Mouse (Mus musculus) ovary, adult 18-20 months (tissue): ENCODE results near the gene Slc29a1.

Experiments
- DNase-seq: peaks from one replicate; pipeline ENCODE4 v3.0.0; 2022; ENCODE audit warnings: low spot score, mixed read lengths

Gene Slc29a1

DNA sequence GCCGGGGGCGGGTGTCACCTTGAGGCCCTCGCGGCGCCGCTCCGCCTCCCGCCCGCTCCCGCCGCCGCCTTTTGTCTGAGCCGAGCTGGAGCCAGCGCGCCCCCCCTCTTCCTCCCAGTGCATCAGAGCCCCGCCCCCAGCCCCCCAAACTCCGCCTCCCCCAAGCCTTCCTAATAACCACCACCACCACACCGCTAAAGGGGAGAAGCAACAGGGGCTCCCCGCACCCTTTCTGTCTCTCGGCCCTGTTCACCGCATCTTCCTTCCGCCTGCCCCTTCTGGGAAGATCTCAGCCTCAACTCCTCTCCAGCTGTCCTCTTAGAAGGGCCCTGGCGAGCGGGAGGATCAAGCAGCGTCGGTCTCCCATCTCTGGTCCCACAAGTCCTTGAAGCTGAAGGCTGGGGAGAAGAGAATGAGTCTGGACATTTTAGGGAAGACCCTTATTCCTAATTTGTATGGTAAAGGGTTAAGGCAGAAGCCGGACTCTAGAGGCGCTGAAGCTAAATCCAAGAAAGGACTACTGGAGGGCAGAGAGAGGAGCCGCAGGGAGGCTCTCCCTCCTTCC lies 49.7 kb downstream of the Slc29a1 start, which contains the start of gene Tmem151b:
Tmem151b (minus strand) TSS at position 61 of the 565 bp plus-strand sequence.
- no peak for DNase-seq

DNA sequence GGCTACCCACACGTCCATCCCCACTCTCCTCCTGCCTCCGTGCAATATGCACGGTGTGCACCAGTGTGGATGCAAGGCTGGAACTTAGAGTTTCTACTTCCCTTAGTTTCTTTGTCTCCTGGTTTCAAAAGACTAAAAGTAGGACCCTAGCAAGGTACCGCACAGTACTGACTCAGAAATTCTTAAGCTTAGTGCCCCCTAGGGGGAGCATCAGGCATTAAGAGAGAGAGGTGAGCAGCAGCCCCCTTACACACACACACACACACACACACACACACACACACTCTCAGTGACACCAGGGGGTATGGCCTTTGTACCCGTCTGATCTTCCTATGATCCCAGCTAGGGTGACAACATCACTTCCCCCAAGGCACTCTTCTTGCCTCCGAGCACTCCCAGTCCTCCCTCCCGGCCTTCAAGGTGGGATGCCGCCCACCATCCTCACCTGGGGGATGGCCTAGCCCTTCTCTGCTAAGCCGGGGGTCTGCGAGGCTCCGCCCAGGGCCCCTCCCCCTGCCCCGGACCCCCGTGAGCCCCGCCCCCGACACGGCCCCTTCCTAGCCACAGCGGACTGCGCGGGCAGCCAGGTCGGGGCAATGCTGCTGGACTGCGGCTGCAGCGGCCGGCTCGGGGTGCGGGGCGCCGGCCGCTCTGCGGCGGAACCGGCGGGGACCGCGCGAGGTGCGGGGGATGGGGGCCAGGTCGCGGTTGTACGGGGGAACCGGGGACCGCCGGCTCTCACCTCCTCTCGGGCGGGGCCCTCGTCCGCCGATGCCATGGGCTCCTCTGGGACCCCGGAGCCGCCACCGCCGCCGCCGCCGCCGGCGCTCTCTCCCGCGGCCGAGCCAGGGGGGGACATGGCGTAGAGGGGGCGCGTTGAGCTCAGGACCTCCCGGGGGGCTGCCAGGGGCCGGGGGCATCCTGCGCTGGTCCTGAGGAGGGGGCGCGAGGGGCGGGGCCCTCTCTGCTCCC lies 50.6 kb downstream of the Slc29a1 start:
- no peak for DNase-seq

DNA sequence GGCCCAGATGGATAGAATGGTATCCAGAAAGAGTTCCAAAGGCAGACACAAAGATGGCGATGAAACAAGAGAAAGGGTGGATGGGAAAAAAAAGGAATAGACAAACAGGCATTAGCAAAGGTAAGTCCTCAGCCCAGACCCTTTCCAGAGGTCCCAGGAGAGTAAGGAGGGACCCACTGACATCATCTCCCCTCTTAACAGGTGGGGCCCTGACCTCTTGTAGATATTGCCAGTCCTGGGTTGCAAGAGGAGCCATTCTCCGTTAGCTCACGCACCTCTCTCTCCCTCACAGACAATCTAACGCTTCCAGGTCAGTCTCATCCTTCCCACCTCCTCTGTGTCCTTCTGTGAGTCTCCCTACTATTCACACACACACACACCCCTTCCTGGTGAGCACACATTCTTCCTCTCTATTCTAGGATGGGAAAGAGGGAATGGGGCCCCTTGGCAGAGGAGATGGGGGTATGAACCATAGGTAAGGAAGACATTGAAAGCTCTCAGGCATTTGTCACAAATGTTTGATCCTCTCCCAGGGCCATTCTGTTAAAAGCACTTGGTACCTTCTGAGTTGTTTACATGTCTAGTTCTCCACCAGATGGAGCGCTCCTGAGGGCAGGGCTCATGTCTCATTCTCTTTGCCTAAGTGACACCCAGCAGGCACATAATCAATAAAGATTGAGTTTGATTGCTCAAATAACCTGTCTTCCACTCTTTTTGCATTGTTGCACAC lies 51.8 kb downstream of the Slc29a1 start:
- no peak for DNase-seq

GRCm38 (mm10) chr17:45546941-45547340 lies 52.5 kb downstream of the Slc29a1 start:
- DNase-seq, result no peak

GRCm38 (mm10) chr17:45545278-45545961 lies 54.0 kb downstream of the Slc29a1 start:
- no peak for DNase-seq

DNA sequence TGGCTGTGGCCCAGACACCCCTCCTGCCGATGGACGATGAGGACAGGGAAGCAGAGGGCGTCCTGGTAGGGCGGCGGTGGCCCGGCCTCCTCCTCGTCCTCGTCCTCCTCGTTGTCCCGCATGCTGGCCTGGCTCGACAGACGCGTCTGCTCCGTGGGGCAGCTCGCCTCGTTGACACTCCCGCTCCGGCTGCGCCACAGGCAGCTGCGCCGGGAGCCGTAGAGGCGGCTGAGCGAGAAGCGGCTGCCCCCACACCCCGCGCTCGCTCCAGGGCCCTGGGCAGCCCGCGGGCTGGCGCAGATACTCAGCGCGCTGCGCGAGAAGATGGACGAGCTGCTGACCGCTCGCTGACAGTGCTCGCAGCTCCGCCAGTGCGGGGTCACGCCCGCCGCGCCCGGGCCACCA lies 54.5 kb downstream of the Slc29a1 start:
- no peak for DNase-seq

DNA sequence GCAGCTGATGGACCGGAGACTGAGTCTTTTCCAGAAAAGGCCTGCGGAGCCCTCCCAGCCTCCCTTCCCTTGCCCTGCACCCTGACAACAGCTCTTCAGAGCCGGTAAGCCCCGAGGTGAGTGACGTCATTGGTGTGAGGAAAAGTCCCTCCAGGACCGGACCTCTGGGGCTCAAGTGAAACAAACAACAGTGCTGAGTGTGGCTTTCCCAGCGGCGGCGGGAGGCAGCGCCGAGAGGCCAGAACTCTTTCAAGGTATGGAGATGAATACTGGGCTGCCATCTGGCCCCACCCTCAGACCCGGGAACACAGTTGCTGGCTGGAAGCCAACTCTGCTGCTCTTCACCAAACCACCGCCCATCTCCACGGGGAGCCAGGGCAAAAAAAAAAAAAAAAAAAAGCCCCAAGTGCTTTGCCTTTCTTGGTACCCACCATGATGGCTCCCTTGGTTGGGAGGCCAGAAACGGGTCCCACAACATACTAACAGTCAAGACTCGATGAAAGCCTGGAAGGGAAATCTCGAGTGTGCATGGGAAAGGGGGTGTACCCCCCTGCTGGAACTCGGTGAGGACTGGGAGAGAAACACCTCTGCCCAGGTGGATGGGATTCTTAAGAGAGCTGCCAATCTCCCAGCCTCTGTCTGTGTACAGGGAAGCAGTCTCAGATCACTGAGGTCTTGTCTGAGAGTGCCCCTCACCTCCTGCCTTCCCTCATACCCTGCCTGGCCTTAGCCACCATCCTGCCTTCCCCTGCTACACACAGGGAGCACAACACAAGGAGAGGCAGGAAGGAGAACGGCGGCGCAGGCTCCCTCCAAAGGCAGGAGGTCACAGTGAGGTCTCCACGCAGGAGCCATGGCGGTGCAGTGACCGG lies 55.2 kb downstream of the Slc29a1 start:
- no peak for DNase-seq

GRCm38 (mm10) chr17:45543115-45543514 lies 56.3 kb downstream of the Slc29a1 start:
- no peak for DNase-seq

DNA sequence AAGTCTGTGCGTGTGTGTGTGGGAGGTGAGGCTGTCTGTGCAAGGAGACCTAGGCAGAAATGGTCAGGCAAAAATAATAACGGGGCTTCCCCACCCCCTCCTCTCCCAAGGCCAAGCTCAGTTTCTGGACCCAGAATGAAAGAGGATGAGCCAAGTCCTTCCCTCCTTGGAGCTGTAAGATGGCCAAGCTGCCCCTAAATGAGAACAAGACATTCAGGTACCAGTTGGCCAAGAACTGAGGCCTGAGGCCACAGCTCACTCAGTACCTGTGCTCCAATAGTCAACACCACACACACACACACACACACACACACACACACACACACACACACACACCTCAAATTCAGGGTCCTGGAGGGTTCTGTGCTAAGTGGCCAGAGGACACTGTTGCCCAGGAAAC lies 56.7 kb downstream of the Slc29a1 start:
- no peak for DNase-seq

DNA sequence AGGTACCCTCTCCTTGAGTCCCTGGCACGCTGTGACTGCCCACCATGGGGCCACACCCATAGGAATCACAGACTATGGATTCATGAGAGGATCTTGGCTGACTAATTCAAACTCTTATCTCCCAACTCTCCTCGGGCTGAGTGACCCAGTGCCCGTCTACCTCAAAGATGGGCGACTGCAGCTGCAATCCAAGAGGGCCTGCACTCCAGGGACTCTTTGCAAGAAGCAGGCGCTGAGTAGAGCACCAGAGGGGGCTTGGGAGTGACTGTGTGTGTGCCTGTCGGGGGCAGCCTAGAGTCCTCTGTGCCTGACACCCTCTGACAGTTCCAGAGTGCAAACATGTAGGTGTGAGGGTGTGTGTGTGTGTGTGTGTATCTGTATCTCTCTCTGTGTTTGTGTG lies 57.3 kb downstream of the Slc29a1 start:
- DNase-seq, result no peak

DNA sequence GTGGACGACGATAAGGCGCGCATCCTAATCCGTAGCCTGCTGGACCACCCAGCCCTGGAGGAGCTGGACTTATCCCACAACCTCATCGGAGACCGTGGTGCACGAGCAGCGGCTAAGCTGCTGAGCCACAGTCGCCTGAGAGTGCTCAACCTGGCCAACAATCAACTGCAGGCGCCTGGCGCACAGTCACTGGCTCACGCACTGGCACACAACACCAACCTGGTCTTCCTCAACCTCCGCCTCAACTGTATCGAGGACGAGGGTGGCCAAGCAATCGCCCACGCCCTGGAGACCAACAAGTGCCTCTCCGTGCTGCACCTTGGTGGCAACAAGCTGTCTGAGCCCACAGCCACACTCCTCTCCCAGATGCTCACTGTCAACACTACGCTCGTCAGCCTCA lies 59.7 kb downstream of the Slc29a1 start:
- DNase-seq, result no peak

GRCm38 (mm10) chr17:45538394-45538793 lies 61.0 kb downstream of the Slc29a1 start:
- DNase-seq, result no peak

DNA sequence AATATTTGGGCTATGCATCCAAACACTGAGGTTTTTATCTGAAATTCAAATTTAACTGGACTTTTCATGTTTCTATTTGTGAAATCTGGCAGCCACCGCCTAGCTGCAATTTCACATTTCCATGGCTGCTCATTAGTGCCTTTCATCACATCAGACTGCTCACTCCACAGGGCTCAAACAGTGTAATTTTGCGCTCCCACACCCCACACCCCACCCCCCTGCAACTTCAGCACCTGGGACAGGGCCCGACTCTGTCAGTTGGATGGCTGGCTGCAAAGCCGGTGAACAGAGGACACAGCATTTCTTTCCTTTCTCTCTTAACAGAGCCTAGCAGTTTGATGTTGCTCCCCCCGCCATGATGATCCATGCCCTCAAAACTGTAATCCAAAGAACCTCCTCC lies 63.1 kb downstream of the Slc29a1 start:
- DNase-seq, result no peak
